Mouse (Mus musculus): Measurements from ENCODE around the gene Tysnd1. TPM values are rescaled to one million over a fixed set of nuclear protein-coding genes. Genes with fewer than 3 reads are reported as not detected.

Tysnd1 gene
- polyA plus RNA-seq, 1 experiment from 2014 or later = 21.5 TPM

DNA sequence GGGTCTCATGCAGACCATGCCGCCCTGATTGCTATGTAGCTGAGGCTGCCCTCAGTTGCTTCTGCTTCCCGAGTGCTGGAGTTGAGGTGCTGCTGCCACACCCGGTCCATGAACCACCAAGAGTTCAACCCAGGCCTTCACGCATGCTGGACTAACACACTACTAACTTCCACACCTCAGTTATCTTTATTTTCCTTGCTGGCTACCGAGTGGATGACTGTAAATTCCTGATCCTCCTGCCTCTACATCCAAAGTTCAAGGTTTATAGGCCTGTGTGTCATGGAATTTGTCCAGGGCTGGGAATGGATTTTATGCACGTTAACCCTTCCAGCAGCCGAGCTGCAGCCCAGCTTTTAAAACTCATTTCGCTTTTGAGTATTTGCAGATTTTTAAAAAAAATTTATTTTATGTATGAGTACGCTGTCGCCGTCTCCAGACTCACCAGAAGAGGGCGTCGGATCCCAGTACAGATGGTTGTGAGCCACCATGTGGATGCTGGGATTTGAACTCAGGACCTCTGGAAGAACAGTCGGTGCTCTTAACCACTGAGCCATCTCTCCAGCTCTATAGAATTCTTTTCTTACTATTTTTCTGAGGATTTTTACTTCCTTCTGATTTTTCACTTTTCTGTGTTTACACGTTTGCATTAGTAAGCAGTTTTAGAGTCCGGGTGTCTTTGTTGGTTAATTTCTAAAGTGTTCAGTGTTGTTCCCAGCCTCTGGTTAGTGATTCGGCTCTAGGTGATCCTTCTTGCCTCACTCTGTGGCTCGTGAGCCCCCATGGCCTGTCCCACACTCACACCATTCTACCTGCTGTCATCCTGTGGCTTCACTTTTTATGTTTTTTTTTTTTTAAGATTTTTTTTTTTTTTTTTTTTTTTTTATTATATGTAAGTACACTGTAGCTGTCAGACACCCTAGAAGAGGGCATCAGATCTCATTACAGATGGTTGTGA, 38.1 kb upstream of the Tysnd1 start:
- Histone ChIP-seq H3K9me3 (ENCODE audit: control insufficient read depth, low read length) (no peaks in the 10 kb centered on the region), H3K27ac (ENCODE audit: low read length) (peak overlapping the region; percentile 66), H3K4me1 (ENCODE audit: control insufficient read depth, insufficient read depth, low read length) (peaks cover 4% of the 10 kb centered on the region; the same call in 1 of the 2 replicates), H3K36me3 (ENCODE audit: control insufficient read depth, insufficient read depth, low read length) (peaks cover 3% of the 10 kb centered on the region; the same call in 1 of the 2 replicates), H3K9ac (ENCODE audit: low read depth, low read length) (no peak overlapping the region), H3K4me3 (ENCODE audit: low read length) (no peak overlapping the region), H3K27me3 (replicated peaks; ENCODE audit: control insufficient read depth, insufficient read depth, low read length) (no peaks in the 10 kb centered on the region), H3K4me2 (ENCODE audit: low read depth, low read length) (peak overlapping the region; percentile 31; the same call in 1 of the 2 replicates)
- peak; percentile 91 for ATAC-seq
- 74% methylated on average over 18 of the region's 18 CpGs for WGBS

DNA sequence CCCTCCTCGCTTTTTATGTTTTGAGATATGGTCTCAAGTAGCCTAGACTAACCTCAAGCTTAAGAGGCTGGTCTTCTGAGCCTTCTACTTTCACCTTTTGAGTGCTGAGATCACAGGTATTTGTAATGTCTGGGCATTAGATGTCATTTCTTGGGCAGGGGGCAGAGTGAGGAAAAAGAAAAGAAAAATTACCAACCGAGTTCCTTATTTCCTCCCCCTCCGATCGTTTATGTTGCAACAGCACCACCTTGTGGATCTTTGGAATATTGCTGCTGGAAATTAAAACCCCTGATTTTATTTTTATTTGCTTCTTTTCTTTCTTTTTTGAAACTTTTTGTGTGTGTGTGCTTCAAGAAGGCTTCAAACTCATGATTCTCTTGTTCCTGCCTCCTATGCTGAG, 37.3 kb upstream of the Tysnd1 start:
- peaks cover 3% of the 10 kb centered on the region; the same call in 1 of the 2 replicates for H3K36me3 ChIP-seq (ENCODE audit: control insufficient read depth, insufficient read depth, low read length)
- peaks cover 4% of the 10 kb centered on the region; the same call in 1 of the 2 replicates for H3K4me1 ChIP-seq (ENCODE audit: control insufficient read depth, insufficient read depth, low read length)
- H3K27ac ChIP-seq (ENCODE audit: low read length) = peak overlapping the region; percentile 16; the same call in 1 of the 2 replicates
- ATAC-seq = no peak; the same call in 1 of the 2 replicates
- H3K4me2 ChIP-seq (ENCODE audit: low read depth, low read length) = no peak overlapping the region
- WGBS = 26% methylated on average over 4 of the region's 4 CpGs
- H3K9ac ChIP-seq (ENCODE audit: low read depth, low read length) = no peak overlapping the region
- H3K4me3 ChIP-seq (ENCODE audit: low read length) = no peak overlapping the region
- H3K27me3 ChIP-seq (replicated peaks; ENCODE audit: control insufficient read depth, insufficient read depth, low read length) = no peaks in the 10 kb centered on the region
- H3K9me3 ChIP-seq (ENCODE audit: control insufficient read depth, low read length) = no peaks in the 10 kb centered on the region

DNA sequence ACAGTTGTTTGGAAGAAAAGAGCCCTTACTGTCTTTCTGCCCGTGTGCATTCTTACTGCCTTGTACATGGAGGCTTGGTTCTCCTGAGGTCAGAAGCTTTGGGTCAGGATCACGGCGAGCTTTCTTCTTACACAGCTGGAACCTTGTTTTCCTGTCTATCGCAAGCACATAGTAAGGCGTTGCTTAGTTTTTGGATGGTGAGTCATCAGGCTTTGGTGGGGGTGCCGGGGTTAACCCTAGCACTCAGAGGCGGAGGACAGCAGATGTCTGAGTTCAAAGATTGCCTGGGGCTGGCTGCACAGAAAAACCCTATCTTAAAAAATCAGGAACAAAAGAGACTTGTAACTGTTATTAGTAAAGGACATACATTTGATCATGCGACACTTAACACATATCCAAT, 33.4 kb upstream of the Tysnd1 start:
- no peak overlapping the region for H3K9ac ChIP-seq (ENCODE audit: low read depth, low read length)
- no peaks in the 10 kb centered on the region for H3K27me3 ChIP-seq (replicated peaks; ENCODE audit: control insufficient read depth, insufficient read depth, low read length)
- ATAC-seq = no peak
- 79% methylated on average over 8 of the region's 8 CpGs for whole genome bisulfite sequencing
- H3K4me2 ChIP-seq (ENCODE audit: low read depth, low read length) = no peak overlapping the region
- no peak overlapping the region for H3K4me3 ChIP-seq (ENCODE audit: low read length)
- H3K36me3 ChIP-seq (ENCODE audit: control insufficient read depth, insufficient read depth, low read length) = peaks cover 3% of the 10 kb centered on the region; the same call in 1 of the 2 replicates
- no peaks in the 10 kb centered on the region for H3K9me3 ChIP-seq (ENCODE audit: control insufficient read depth, low read length)
- no peak overlapping the region for H3K27ac ChIP-seq (ENCODE audit: low read length)
- H3K4me1 ChIP-seq (ENCODE audit: control insufficient read depth, insufficient read depth, low read length) = no peaks in the 10 kb centered on the region

DNA sequence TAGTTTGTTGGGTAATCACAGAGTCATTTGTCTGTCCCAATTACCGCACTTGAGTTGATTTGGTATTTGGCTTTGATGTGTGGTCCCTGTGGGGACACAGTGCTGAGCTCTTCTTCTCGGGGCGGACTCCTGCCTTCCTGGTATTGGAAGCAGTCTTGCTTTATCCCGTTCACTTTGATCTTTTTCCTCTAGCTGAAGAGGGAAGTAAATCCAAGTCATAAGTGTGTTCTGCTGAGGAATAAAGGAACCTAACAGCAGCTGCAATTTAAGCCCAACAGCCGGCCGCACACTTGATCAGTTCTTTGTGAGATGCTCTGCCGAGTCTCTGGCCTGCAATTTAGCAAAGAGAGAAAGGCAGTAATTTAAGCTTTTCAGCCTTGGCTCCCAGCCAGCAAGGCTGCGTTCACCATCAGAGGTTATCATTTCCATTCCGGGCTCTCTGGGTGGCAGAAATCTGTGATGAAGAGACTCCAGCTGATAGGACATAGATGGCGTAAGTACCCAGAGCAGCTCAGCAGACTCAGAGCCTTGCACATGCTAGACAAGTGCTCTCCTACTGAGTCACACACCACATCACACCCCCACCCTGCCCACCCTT, 32.8 kb upstream of the Tysnd1 start:
- ATAC-seq = no peak
- Histone ChIP-seq H3K4me1 (ENCODE audit: control insufficient read depth, insufficient read depth, low read length) (no peaks in the 10 kb centered on the region), H3K36me3 (ENCODE audit: control insufficient read depth, insufficient read depth, low read length) (peaks cover 3% of the 10 kb centered on the region; the same call in 1 of the 2 replicates)

DNA sequence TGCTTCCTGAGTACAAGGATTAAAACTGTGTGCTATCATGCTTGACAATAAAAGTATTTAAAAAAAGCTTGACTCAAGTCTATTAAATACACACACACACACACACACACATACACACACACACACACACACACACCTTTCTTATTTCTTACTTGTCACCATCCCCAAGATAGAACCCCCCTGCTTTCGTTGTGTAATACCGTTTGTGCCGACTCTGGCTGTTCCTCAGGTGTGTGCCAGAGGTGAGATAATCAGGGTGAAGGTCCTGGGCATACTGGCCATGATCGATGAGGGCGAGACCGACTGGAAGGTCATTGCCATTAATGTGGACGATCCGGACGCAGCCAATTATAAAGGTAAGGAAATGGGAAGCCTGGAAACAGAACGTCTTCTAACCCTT, 30.2 kb upstream of the Tysnd1 start:
- no peaks in the 10 kb centered on the region for H3K4me1 ChIP-seq (ENCODE audit: control insufficient read depth, insufficient read depth, low read length)
- H3K36me3 ChIP-seq (ENCODE audit: control insufficient read depth, insufficient read depth, low read length) = no peaks in the 10 kb centered on the region
- H3K4me3 ChIP-seq (ENCODE audit: low read length) = no peak overlapping the region
- no peaks in the 10 kb centered on the region for H3K27me3 ChIP-seq (replicated peaks; ENCODE audit: control insufficient read depth, insufficient read depth, low read length)
- ATAC-seq = no peak
- no peak overlapping the region for H3K27ac ChIP-seq (ENCODE audit: low read length)
- H3K9ac ChIP-seq (ENCODE audit: low read depth, low read length) = no peak overlapping the region
- WGBS = 89% methylated on average over 10 of the region's 10 CpGs
- no peaks in the 10 kb centered on the region for H3K9me3 ChIP-seq (ENCODE audit: control insufficient read depth, low read length)
- H3K4me2 ChIP-seq (ENCODE audit: low read depth, low read length) = no peak overlapping the region

More for the DNA sequence above, 32.8 kb upstream of the Tysnd1 start:
- Histone ChIP-seq H3K4me3 (ENCODE audit: low read length) (no peak overlapping the region), H3K27me3 (replicated peaks; ENCODE audit: control insufficient read depth, insufficient read depth, low read length) (no peaks in the 10 kb centered on the region), H3K9ac (ENCODE audit: low read depth, low read length) (no peak overlapping the region), H3K27ac (ENCODE audit: low read length) (no peak overlapping the region), H3K9me3 (ENCODE audit: control insufficient read depth, low read length) (no peaks in the 10 kb centered on the region), H3K4me2 (ENCODE audit: low read depth, low read length) (no peak overlapping the region)
- 65% methylated on average over 10 of the region's 10 CpGs for whole genome bisulfite sequencing

DNA sequence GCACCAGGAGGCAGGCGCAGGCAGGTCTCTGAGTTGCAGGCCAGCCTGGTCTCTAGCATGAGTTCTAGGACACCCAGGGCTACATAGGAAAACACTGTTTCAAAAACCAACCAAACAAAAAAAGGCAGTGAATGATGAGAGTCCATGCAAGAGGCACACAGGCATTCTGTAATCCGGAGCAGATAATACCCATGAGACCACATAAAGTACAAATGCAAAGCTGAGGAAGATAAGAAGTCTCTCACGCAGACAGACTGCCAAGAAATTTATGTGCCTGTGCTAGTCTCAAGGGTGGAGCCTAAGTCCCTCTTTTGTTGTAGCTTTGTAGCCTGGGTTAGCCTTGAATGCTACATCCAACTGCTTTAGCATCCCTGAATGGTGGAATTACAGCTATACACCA, 29.7 kb upstream of the Tysnd1 start:
- Histone ChIP-seq H3K4me3 (ENCODE audit: low read length) (no peak overlapping the region), H3K27ac (ENCODE audit: low read length) (no peak overlapping the region), H3K4me2 (ENCODE audit: low read depth, low read length) (no peak overlapping the region), H3K27me3 (replicated peaks; ENCODE audit: control insufficient read depth, insufficient read depth, low read length) (no peaks in the 10 kb centered on the region), H3K4me1 (ENCODE audit: control insufficient read depth, insufficient read depth, low read length) (no peaks in the 10 kb centered on the region), H3K9ac (ENCODE audit: low read depth, low read length) (no peak overlapping the region), H3K9me3 (ENCODE audit: control insufficient read depth, low read length) (no peaks in the 10 kb centered on the region), H3K36me3 (ENCODE audit: control insufficient read depth, insufficient read depth, low read length) (no peaks in the 10 kb centered on the region; the same call in 1 of the 2 replicates)
- no peak for ATAC-seq
- WGBS = 88% methylated on average over 3 of the region's 3 CpGs

DNA sequence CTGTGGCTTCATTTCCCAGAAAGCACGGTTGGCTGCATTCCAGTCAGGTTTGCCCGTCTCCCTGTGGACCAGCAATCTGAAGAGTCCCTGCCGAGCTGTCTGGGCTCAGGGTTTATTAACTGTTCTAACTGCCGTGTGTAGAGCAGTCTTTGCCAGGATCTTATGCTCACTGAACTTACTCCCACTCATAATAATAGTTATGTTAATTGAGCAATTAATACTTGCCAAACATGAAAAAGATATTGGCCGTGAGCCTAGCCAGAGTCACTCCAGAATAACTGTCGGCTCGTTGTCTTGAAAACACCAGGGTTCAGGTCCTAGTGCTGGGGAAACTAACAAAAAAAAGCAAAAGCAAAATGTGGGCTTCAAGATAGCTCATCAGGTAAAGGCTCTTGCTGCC, 26.0 kb upstream of the Tysnd1 start:
- H3K9ac ChIP-seq (ENCODE audit: low read depth, low read length) = no peak overlapping the region
- no peaks in the 10 kb centered on the region for H3K4me1 ChIP-seq (ENCODE audit: control insufficient read depth, insufficient read depth, low read length)
- no peak overlapping the region for H3K27ac ChIP-seq (ENCODE audit: low read length)
- no peaks in the 10 kb centered on the region for H3K9me3 ChIP-seq (ENCODE audit: control insufficient read depth, low read length)
- no peaks in the 10 kb centered on the region for H3K27me3 ChIP-seq (replicated peaks; ENCODE audit: control insufficient read depth, insufficient read depth, low read length)
- 76% methylated on average over 7 of the region's 7 CpGs for WGBS
- H3K36me3 ChIP-seq (ENCODE audit: control insufficient read depth, insufficient read depth, low read length) = peaks cover 4% of the 10 kb centered on the region; the same call in 1 of the 2 replicates
- no peak for ATAC-seq
- no peak overlapping the region for H3K4me2 ChIP-seq (ENCODE audit: low read depth, low read length)
- H3K4me3 ChIP-seq (ENCODE audit: low read length) = no peak overlapping the region

DNA sequence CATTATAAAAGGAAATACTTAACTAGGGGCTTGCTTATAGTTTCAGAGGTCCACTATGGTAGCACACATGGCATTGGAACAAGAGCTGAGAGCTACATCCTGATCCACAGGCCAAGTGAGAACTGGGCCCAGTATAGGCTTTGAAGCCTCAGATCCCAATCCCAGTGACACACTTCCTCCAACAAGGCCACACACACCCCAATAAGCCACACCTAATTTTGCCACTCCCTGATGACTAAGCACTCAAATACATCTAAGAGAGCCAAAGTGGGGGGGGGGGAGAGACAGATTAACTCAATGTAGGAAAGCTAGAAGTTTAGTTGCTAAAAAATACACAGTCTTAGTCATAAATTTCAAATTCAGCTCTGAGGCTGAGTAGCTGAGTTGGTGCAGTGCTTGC, 25.4 kb upstream of the Tysnd1 start:
- no peak overlapping the region for H3K4me3 ChIP-seq (ENCODE audit: low read length)
- H3K9ac ChIP-seq (ENCODE audit: low read depth, low read length) = no peak overlapping the region
- H3K4me1 ChIP-seq (ENCODE audit: control insufficient read depth, insufficient read depth, low read length) = no peaks in the 10 kb centered on the region
- H3K27ac ChIP-seq (ENCODE audit: low read length) = no peak overlapping the region
- H3K36me3 ChIP-seq (ENCODE audit: control insufficient read depth, insufficient read depth, low read length) = peaks cover 7% of the 10 kb centered on the region
- no peak for ATAC-seq
- H3K27me3 ChIP-seq (replicated peaks; ENCODE audit: control insufficient read depth, insufficient read depth, low read length) = no peaks in the 10 kb centered on the region
- no peaks in the 10 kb centered on the region for H3K9me3 ChIP-seq (ENCODE audit: control insufficient read depth, low read length)
- no peak overlapping the region for H3K4me2 ChIP-seq (ENCODE audit: low read depth, low read length)

DNA sequence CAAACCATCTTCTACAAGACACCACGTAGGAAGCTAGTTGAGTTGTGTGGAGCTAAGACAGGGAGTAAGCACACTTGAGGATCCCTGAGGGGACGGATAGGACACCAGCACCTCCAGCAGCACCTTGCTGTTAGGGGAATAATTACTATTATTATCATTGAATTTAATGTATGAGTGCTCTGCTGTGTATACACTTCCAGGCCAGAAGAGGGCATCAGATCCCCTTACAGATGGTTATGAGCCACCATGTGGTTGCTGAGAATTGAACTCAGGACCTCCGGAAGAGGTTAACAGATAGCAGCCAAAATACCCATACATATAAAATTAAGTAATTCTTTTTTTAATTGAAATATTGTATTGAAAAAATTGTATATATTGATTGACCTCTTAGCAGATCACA, 24.6 kb upstream of the Tysnd1 start:
- peaks cover 7% of the 10 kb centered on the region for H3K36me3 ChIP-seq (ENCODE audit: control insufficient read depth, insufficient read depth, low read length)
- no peak overlapping the region for H3K4me3 ChIP-seq (ENCODE audit: low read length)
- no peak overlapping the region for H3K9ac ChIP-seq (ENCODE audit: low read depth, low read length)
- H3K4me2 ChIP-seq (ENCODE audit: low read depth, low read length) = no peak overlapping the region
- H3K27me3 ChIP-seq (replicated peaks; ENCODE audit: control insufficient read depth, insufficient read depth, low read length) = no peaks in the 10 kb centered on the region
- no peak overlapping the region for H3K27ac ChIP-seq (ENCODE audit: low read length)
- H3K4me1 ChIP-seq (ENCODE audit: control insufficient read depth, insufficient read depth, low read length) = no peaks in the 10 kb centered on the region
- ATAC-seq = no peak
- no peaks in the 10 kb centered on the region for H3K9me3 ChIP-seq (ENCODE audit: control insufficient read depth, low read length)
- 98% methylated on average over 3 of the region's 3 CpGs for WGBS

All from intestine, embryonic 16.5 days (tissue).